ENCODE assay signal across 8 mouse cellular contexts in the genomic region with DNA sequence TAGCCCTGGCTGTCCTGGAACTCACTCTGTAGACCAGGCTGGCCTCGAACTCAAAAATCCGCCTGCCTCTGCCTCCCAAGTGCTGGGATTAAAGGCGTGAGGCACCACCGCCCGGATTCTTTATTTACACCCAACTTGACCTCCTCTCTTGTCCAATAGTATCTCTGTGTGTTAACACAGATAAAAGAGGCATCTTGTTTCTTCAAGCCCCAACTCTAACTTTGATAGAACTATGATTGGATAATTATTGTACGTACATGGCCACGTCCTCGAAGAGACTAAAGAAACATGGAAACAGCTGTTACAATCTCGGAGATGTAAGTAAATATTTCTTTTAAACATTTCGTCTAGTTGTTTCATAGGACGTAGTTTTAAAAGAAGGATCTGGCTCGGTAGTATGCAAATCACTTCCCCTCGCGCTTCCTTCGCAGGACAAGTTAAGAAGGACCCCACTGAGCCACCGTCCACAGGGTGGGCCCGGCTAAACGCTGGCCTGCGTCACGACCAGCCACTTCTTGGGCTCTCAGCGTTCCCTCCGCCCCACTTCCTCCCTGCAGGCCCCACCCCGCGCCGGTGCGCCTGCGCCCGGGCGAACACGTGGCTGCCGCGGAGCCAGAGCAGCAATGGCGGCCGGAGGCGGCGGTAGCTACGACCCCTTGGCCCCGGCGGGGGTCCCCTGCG. TPM values are rescaled to one million over a fixed set of nuclear protein-coding genes. Genes with fewer than 3 reads are reported as not detected.
DNase-seq lines count a peak whose midpoint lies in the region; ATAC-seq and TF ChIP-seq lines count a peak whose summit lies in the region.

TSS of gene Wdr43 (plus strand) at position 258 of the 681 bp plus-strand sequence.

- H3K9ac ChIP-seq in forebrain, embryonic 14.5 days (ENCODE audit: low read length), result peak within 1 kb of the TSS; percentile 91

- DNase-seq in ES-CJ7 (ENCODE audit: low read depth, low spot score), result peak; percentile 97
- DNase-seq in cerebellum, adult 11 months, result peak; percentile 93
- peak; percentile 99 for DNase-seq in forebrain, embryonic 14.5 days (ENCODE audit: low spot score)
- peak; percentile 95 for DNase-seq in heart, postnatal 25 days (ENCODE audit: low spot score)
- DNase-seq in layer of hippocampus, adult 18-20 months (ENCODE audit: low spot score in 2 of 2), result peak; percentile 95 to 98
- peak; percentile 94 for DNase-seq in lung, adult 2 months
- DNase-seq in thymus, adult 18-20 months, result peak; percentile 94 to 95

- WGBS in forebrain, embryonic 14.5 days, result 6% methylated on average over 40 of the region's 40 CpGs
- WGBS in lung, adult 2 months, result 5% methylated on average over 40 of the region's 40 CpGs

- intact Hi-C loops in heart, postnatal 25 days (cut with DNase I), result loop anchor here (1.0 to 10.0 kb wide), 2 partner anchors 17 to 91 kb away; partner anchors contain the start of gene Ndc80

- TF ChIP-seq POLR2A in lung, adult 2 months (IDR thresholded peaks at IDR 0.05; ENCODE audit: borderline replicate concordance, extremely low read depth, low read depth, low read length), result peak; percentile 64

- no peak for TF ChIP-seq CTCF in lung, adult 2 months (IDR thresholded peaks at IDR 0.05; ENCODE audit: insufficient read depth, low read length)

- no peaks in the 10 kb centered on the region for H3K9me3 ChIP-seq in forebrain, embryonic 14.5 days (replicated peaks; ENCODE audit: control insufficient read depth, low read length)

- H3K36me3 ChIP-seq in forebrain, embryonic 14.5 days (ENCODE audit: control insufficient read depth, insufficient read depth, low read length), result 0 out of 2 replicates have a peak, but pooled peaks cover 3% of the 10 kb centered on the region

- no peaks in the 10 kb centered on the region for H3K27me3 ChIP-seq in forebrain, embryonic 14.5 days (replicated peaks; ENCODE audit: control insufficient read depth, insufficient read depth, low read length)

- H3K4me2 ChIP-seq in forebrain, embryonic 14.5 days (ENCODE audit: low read length), result peak within 1 kb of the TSS; percentile 84

- H3K4me3 ChIP-seq in forebrain, embryonic 14.5 days (ENCODE audit: low read depth, low read length), result peak within 1 kb of the TSS; percentile 100
- H3K4me3 ChIP-seq in lung, adult 2 months (replicated peaks; ENCODE audit: extremely low read depth, low read depth, low read length), result peak within 1 kb of the TSS; percentile 91

- H3K4me1 ChIP-seq in forebrain, embryonic 14.5 days (ENCODE audit: control insufficient read depth, insufficient read depth, low read length), result peaks cover 11% of the 10 kb centered on the region; the same call in 1 of the 2 replicates
- H3K4me1 ChIP-seq in lung, adult 2 months (ENCODE audit: control insufficient read depth, insufficient read depth, low read length), result peaks cover 7% of the 10 kb centered on the region

- H3K27ac ChIP-seq in forebrain, embryonic 14.5 days (ENCODE audit: low read depth, low read length), result no peak within 1 kb of the TSS

- ATAC-seq in forebrain, embryonic 14.5 days, result peak; percentile 100
- ATAC-seq in neutrophil, adult 5-6 weeks (ENCODE audit: extremely low read depth, insufficient number of reproducible peaks, low FRiP score, poor library complexity, severe bottlenecking), result peak; percentile 100

RNA-seq across cellular contexts. Expression of gene Wdr43, which starts in this region (rescaled TPM):
- polyA plus RNA-seq in forebrain, embryonic 14.5 days (2014; fragmentation: Nextera tagmentation; extraction: Ambion mirVana), result 56.6 and 63.7 TPM in 2 replicates
- total RNA-seq in heart, postnatal 25 days (2021), result 10 to 100 TPM; 18.4 to 19.0 TPM
- 10 to 100 TPM; 26.1 to 28.6 TPM for total RNA-seq in layer of hippocampus, adult 18-20 months (2021)
- 5.3 and 8.8 TPM in 2 replicates for polyA plus RNA-seq in lung, adult 2 months (2012; rRNA removed)
- 127 and 130 TPM in 2 replicates for total RNA-seq in neutrophil, adult 5-6 weeks (2017)
